ENCODE assay signal across 10 mouse cellular contexts in genomic region chr16:31724121-31724520, GRCm38 (mm10).
DNase-seq lines count a peak whose midpoint lies in the region; ATAC-seq lines count a peak whose summit lies in the region.
"Had no signal": no experiment of that assay in that cellular context is flagged by ENCODE, and none has a peak within 500 bp of the region (broad histone marks: within the 10 kb centered on the region; RNA-seq: fewer than 3 reads in every experiment).

No protein-coding gene starts in this region.

- WGBS in hindbrain, embryonic 11.5 days = 54% methylated on average over 1 of the region's 1 CpGs
- WGBS in hindbrain, embryonic 10.5 days = 52% methylated on average over 1 of the region's 1 CpGs
- WGBS in forebrain, embryonic 16.5 days = 20% methylated on average over 1 of the region's 1 CpGs

- DNase-seq in hindbrain, embryonic 11.5 days (ENCODE audit: low spot score) = peak; percentile 40
- DNase-seq in hindbrain, embryonic 10.5 days (ENCODE audit: low spot score) = no peak
- peak; percentile 20 for DNase-seq in thymus, postnatal 14 days
- no peak for DNase-seq in thymus, postnatal 25 days
- peak; percentile 39 for DNase-seq in telencephalon, adult 2 months (ENCODE audit: low read depth, low spot score)
- DNase-seq in adrenal gland, postnatal 25 days = no peak
- no peak for DNase-seq in layer of hippocampus, adult 8-10 months (ENCODE audit: low spot score in 2 of 2)
- DNase-seq: kidney, adult 18-20 months had no signal

- H3K27me3 ChIP-seq in hindbrain, embryonic 11.5 days (ENCODE audit: control insufficient read depth, insufficient read depth, low read length) = no peaks in the 10 kb centered on the region
- no peaks in the 10 kb centered on the region for H3K27me3 ChIP-seq in hindbrain, embryonic 10.5 days (ENCODE audit: insufficient read depth, poor library complexity, severe bottlenecking)
- H3K27me3 ChIP-seq in forebrain, embryonic 16.5 days (replicated peaks; ENCODE audit: control insufficient read depth, insufficient read depth, low read length) = no peaks in the 10 kb centered on the region
- H3K27me3 ChIP-seq: neural tube, embryonic 12.5 days had no signal

- no peaks in the 10 kb centered on the region for H3K36me3 ChIP-seq in hindbrain, embryonic 11.5 days (ENCODE audit: control insufficient read depth, insufficient read depth, low read length)
- H3K36me3 ChIP-seq in hindbrain, embryonic 10.5 days = peaks cover 4% of the 10 kb centered on the region
- H3K36me3 ChIP-seq in forebrain, embryonic 16.5 days (ENCODE audit: control insufficient read depth, insufficient read depth) = no peaks in the 10 kb centered on the region
- H3K36me3 ChIP-seq: neural tube, embryonic 12.5 days had no signal

- H3K9ac ChIP-seq in hindbrain, embryonic 11.5 days (ENCODE audit: low read depth, low read length) = no peak overlapping the region
- no peak overlapping the region for H3K9ac ChIP-seq in forebrain, embryonic 16.5 days (replicated peaks; ENCODE audit: low read depth, low read length)
- H3K9ac ChIP-seq: neural tube, embryonic 12.5 days had no signal

- no peak overlapping the region for H3K4me3 ChIP-seq in hindbrain, embryonic 11.5 days (ENCODE audit: low read depth, low read length)
- no peak overlapping the region for H3K4me3 ChIP-seq in hindbrain, embryonic 10.5 days
- H3K4me3 ChIP-seq in forebrain, embryonic 16.5 days (replicated peaks; ENCODE audit: low read length) = no peak overlapping the region
- H3K4me3 ChIP-seq: neural tube, embryonic 12.5 days had no signal

- H3K27ac ChIP-seq in hindbrain, embryonic 11.5 days (ENCODE audit: low read depth, low read length) = no peak overlapping the region
- no peak overlapping the region for H3K27ac ChIP-seq in hindbrain, embryonic 10.5 days
- no peak overlapping the region for H3K27ac ChIP-seq in forebrain, embryonic 16.5 days (ENCODE audit: low read length)
- H3K27ac ChIP-seq: neural tube, embryonic 12.5 days had no signal

- no peak overlapping the region for H3K4me2 ChIP-seq in hindbrain, embryonic 11.5 days (replicated peaks; ENCODE audit: low read depth, low read length)
- no peak overlapping the region for H3K4me2 ChIP-seq in forebrain, embryonic 16.5 days (ENCODE audit: low read length)
- H3K4me2 ChIP-seq: neural tube, embryonic 12.5 days had no signal

- no peak for ATAC-seq in hindbrain, embryonic 11.5 days (ENCODE audit: low FRiP score)
- ATAC-seq in forebrain, embryonic 16.5 days = peak; percentile 57; the same call in 1 of the 2 replicates

- no peaks in the 10 kb centered on the region for H3K4me1 ChIP-seq in hindbrain, embryonic 11.5 days (replicated peaks; ENCODE audit: control insufficient read depth, insufficient read depth, low read length)
- H3K4me1 ChIP-seq in hindbrain, embryonic 10.5 days (replicated peaks) = no peaks in the 10 kb centered on the region
- H3K4me1 ChIP-seq in forebrain, embryonic 16.5 days (replicated peaks; ENCODE audit: control insufficient read depth, insufficient read depth, low read length) = no peaks in the 10 kb centered on the region
- H3K4me1 ChIP-seq: neural tube, embryonic 12.5 days had no signal

- no peaks in the 10 kb centered on the region for H3K9me3 ChIP-seq in hindbrain, embryonic 11.5 days (ENCODE audit: control insufficient read depth, low read length)
- H3K9me3 ChIP-seq in hindbrain, embryonic 10.5 days = no peaks in the 10 kb centered on the region
- H3K9me3 ChIP-seq in forebrain, embryonic 16.5 days (ENCODE audit: control insufficient read depth, low read length) = no peaks in the 10 kb centered on the region

Comparison
In these comparisons a context has a peak if more than half of its experiments do, and no peak if none do; other contexts are left out.
1. DNase-seq: peak in hindbrain, embryonic 11.5 days (single experiment), thymus, postnatal 14 days (single experiment) and telencephalon, adult 2 months (single experiment); none in hindbrain, embryonic 10.5 days (single experiment), thymus, postnatal 25 days (single experiment), adrenal gland, postnatal 25 days (single experiment) and layer of hippocampus, adult 8-10 months (0 of 2).